Mouse (Mus musculus): Measurements from ENCODE around the gene Rspo3.

- TF ChIP-seq CTCF (IDR thresholded peaks at IDR 0.05; ENCODE audit: borderline replicate concordance, insufficient read depth, low read depth, low read length) (no peak), POLR2A (IDR thresholded peaks at IDR 0.05; ENCODE audit: borderline replicate concordance, insufficient read depth, low read length) (no peak)
Measured at GRCm38 (mm10) chr10:29480945-29481344, 54.7 kb downstream of the Rspo3 start.
